Mouse (Mus musculus) bone marrow, adult 2 months (tissue): ENCODE measurements around the gene Zdhhc7.

Experiments used
- CTCF ChIP-seq: fragments of 200-500 bp; IDR thresholded peaks from 2 replicates; pipeline ENCODE4 v1.5.1; 2011; ENCODE audit warnings: low read length, control low read depth; ENCODE audit not compliant: control insufficient read depth, insufficient read depth
- POLR2A ChIP-seq: fragments of 200-500 bp; IDR thresholded peaks from 2 replicates; pipeline ENCODE4 v1.6.1; 2011; ENCODE audit warnings: low read depth, mild to moderate bottlenecking, control low read depth, low read length, borderline replicate concordance; ENCODE audit not compliant: control insufficient read depth

GRCm38 (mm10) chr8:120065611-120066010 is 35.7 kb downstream of the Zdhhc7 start:
- TF ChIP-seq CTCF, result no peak
- no peak for TF ChIP-seq POLR2A
